Mouse (Mus musculus): Measurements from ENCODE around the gene Hist1h3f.

Gene Hist1h3f

GRCm38 (mm10) chr13:23572218-23573033 lies 28.6 kb downstream of the Hist1h3f start:
- in situ Hi-C loops (cut with MboI; ENCODE audit: low pct_unique_long_range_greater_than_20kb in 1 of 2, low sequenced_read_pairs in 2 of 2, unreplicated experiment in 1 of 2): loop anchor here in 1 of 2 experiments (10.0 kb wide), 1 partner anchor 172 kb away; the partner anchor contains the start of genes Hist1h2bb and Hist1h3c

GRCm38 (mm10) chr13:23573034-23573897 lies 29.4 kb downstream of the Hist1h3f start:
- in situ Hi-C loops (cut with MboI; ENCODE audit: low pct_unique_long_range_greater_than_20kb in 1 of 2, low sequenced_read_pairs in 2 of 2, unreplicated experiment in 1 of 2): loop anchor here in 1 of 2 experiments (10.0 kb wide), 1 partner anchor 172 kb away; the partner anchor contains the start of genes Hist1h2bb and Hist1h3c

- in situ Hi-C loops (cut with MboI; ENCODE audit: low pct_unique_long_range_greater_than_20kb in 1 of 2, low sequenced_read_pairs in 2 of 2, unreplicated experiment in 1 of 2): loop anchor here in 1 of 2 experiments (10.0 kb wide), 1 partner anchor 171 kb away; the partner anchor contains the start of genes Hist1h2bb and Hist1h3c
These were observed 30.2 kb downstream of the Hist1h3f start, which contains the start of the genes Hist1h2bf and Hist1h2ad for GRCm38 (mm10) chr13:23573898-23574524. Gene Hist1h2bf, minus strand, starts transcription at chr13:23574196. Gene Hist1h2ad, plus strand, starts transcription at chr13:23574381.

- in situ Hi-C loops (cut with MboI; ENCODE audit: low pct_unique_long_range_greater_than_20kb in 1 of 2, low sequenced_read_pairs in 2 of 2, unreplicated experiment in 1 of 2): loop anchor here in 1 of 2 experiments (10.0 kb wide), 1 partner anchor 170 kb away; the partner anchor contains the start of genes Hist1h2bb and Hist1h3c
These were observed 30.8 kb downstream of the Hist1h3f start for GRCm38 (mm10) chr13:23574546-23575170.

GRCm38 (mm10) chr13:23575271-23575851 lies 31.5 kb downstream of the Hist1h3f start, which contains the start of gene Hist1h3d:
Gene Hist1h3d, plus strand, starts transcription at chr13:23575763.
- in situ Hi-C loops (cut with MboI; ENCODE audit: low pct_unique_long_range_greater_than_20kb in 1 of 2, low sequenced_read_pairs in 2 of 2, unreplicated experiment in 1 of 2): loop anchor here in 1 of 2 experiments (10.0 kb wide), 1 partner anchor 169 kb away; the partner anchor contains the start of genes Hist1h2bb and Hist1h3c

GRCm38 (mm10) chr13:23575864-23576313 lies 32.0 kb downstream of the Hist1h3f start:
- in situ Hi-C loops (cut with MboI; ENCODE audit: low pct_unique_long_range_greater_than_20kb in 1 of 2, low sequenced_read_pairs in 2 of 2, unreplicated experiment in 1 of 2): loop anchor here in 1 of 2 experiments (10.0 kb wide), 1 partner anchor 169 kb away; the partner anchor contains the start of genes Hist1h2bb and Hist1h3c

- in situ Hi-C loops (cut with MboI; ENCODE audit: low pct_unique_long_range_greater_than_20kb in 1 of 2, low sequenced_read_pairs in 2 of 2, unreplicated experiment in 1 of 2): loop anchor here in 1 of 2 experiments (10.0 kb wide), 1 partner anchor 168 kb away; the partner anchor contains the start of genes Hist1h2bb and Hist1h3c
These were observed 32.6 kb downstream of the Hist1h3f start for GRCm38 (mm10) chr13:23576351-23576881.

- in situ Hi-C loops (cut with MboI; ENCODE audit: low pct_unique_long_range_greater_than_20kb in 1 of 2, low sequenced_read_pairs in 2 of 2, unreplicated experiment in 1 of 2): loop anchor here in 1 of 2 experiments (10.0 kb wide), 1 partner anchor 168 kb away; the partner anchor contains the start of genes Hist1h2bb and Hist1h3c
These were observed 33.2 kb downstream of the Hist1h3f start for GRCm38 (mm10) chr13:23576906-23577639.

- in situ Hi-C loops (cut with MboI; ENCODE audit: low pct_unique_long_range_greater_than_20kb in 1 of 2, low sequenced_read_pairs in 2 of 2, unreplicated experiment in 1 of 2): loop anchor here in 1 of 2 experiments (10.0 kb wide), 1 partner anchor 167 kb away; the partner anchor contains the start of genes Hist1h2bb and Hist1h3c
These were observed 34.0 kb downstream of the Hist1h3f start for GRCm38 (mm10) chr13:23577835-23578234.

GRCm38 (mm10) chr13:23581408-23582218 lies 37.8 kb downstream of the Hist1h3f start, which contains the start of gene Hist1h4d:
Gene Hist1h4d, plus strand, starts transcription at chr13:23581598.
- in situ Hi-C loops (cut with MboI; ENCODE audit: low pct_unique_long_range_greater_than_20kb in 1 of 2, low sequenced_read_pairs in 2 of 2, unreplicated experiment in 1 of 2): no loop called here

- in situ Hi-C loops (cut with MboI; ENCODE audit: low pct_unique_long_range_greater_than_20kb in 1 of 2, low sequenced_read_pairs in 2 of 2, unreplicated experiment in 1 of 2): no loop called here
These were observed 38.6 kb downstream of the Hist1h3f start for GRCm38 (mm10) chr13:23582219-23583056.

GRCm38 (mm10) chr13:23583387-23584068 lies 39.7 kb downstream of the Hist1h3f start:
- in situ Hi-C loops (cut with MboI; ENCODE audit: low pct_unique_long_range_greater_than_20kb in 1 of 2, low sequenced_read_pairs in 2 of 2, unreplicated experiment in 1 of 2): no loop called here

- in situ Hi-C loops (cut with MboI; ENCODE audit: low pct_unique_long_range_greater_than_20kb in 1 of 2, low sequenced_read_pairs in 2 of 2, unreplicated experiment in 1 of 2): no loop called here
These were observed 40.5 kb downstream of the Hist1h3f start for GRCm38 (mm10) chr13:23584331-23584730.

- in situ Hi-C loops (cut with MboI; ENCODE audit: low pct_unique_long_range_greater_than_20kb in 1 of 2, low sequenced_read_pairs in 2 of 2, unreplicated experiment in 1 of 2): no loop called here
These were observed 41.2 kb downstream of the Hist1h3f start for GRCm38 (mm10) chr13:23585029-23585441.

Data from mouse embryonic stem cell (cell line).